Mouse (Mus musculus) embryonic stem cell, embryonic (primary cell): Measurements from ENCODE around the gene 6430571L13Rik.

Experiments used
- CTCF ChIA-PET, 4 experiments: fragments of 300-600 bp in 2 of 4; fragments of 350-600 bp in 2 of 4; sonication (Branson Sonifier 250); formaldehyde crosslinking; loops; one replicate each; lab custom pipeline; 2022; ENCODE audit warnings: inconsistent platforms in 2 of 4; lab: Charles Lee
- POLR2A ChIA-PET, 4 experiments: fragments of 300-600 bp in 2 of 4; fragments of 350-600 bp in 2 of 4; sonication (Branson Sonifier 250); formaldehyde crosslinking; loops; one replicate each; lab custom pipeline; 2022; ENCODE audit warnings: antibody characterized with exemption in 4 of 4, inconsistent platforms in 1 of 4; lab: Charles Lee

The 6430571L13Rik gene

GRCm38 (mm10) chr9:107340267-107340859 is at the start of gene 6430571L13Rik:
TSS of gene 6430571L13Rik (plus strand) at chr9:107340602.
- CTCF ChIA-PET: interaction anchor here (0.6 to 1.7 kb wide), 29 partner anchors 12 to 697 kb away, joined by 3 to 13 read pairs (median 3); partner anchors contain the start of genes Cish (in 1 of the 4), Cyb561d2 (in 1 of the 4), Mapkapk3 (in 1 of the 4) and Rbm15b (in 1 of the 4)
- POLR2A ChIA-PET: interaction anchor here (0.5 to 2.2 kb wide), 62 partner anchors 9 to 989 kb away, joined by 3 to 22 read pairs (median 3); partner anchors contain the start of genes Cyb561d2 (in 3 of the 4), Hyal1 (in 3 of the 4), Nprl2 (in 3 of the 4) and Cish (in 2 of the 4)

DNA sequence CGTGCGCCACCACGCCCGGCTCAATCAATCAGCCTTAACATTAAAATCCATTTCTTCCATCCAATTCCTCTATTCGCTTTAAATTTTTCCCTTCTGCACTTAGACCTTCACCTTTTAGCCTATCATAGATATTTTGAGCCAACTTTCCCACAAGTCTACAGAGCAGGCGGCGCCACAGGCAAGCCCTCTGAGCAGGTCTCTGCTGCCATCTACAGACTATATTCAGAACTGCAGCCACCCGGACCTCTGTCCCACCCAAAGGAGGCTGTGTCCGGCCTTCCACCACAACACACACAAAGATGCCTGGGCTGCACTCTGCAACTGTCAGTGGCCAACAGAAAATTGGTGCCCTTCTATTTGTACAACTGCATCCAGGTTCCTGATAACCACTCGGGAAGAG is 49.5 kb upstream of the 6430571L13Rik start:
- CTCF ChIA-PET: interaction anchor here in 2 of 4 experiments (0.6 to 3.8 kb wide), 6 partner anchors 11 to 400 kb away, joined by 3 to 28 read pairs (median 8); no protein-coding TSS in a partner anchor
- POLR2A ChIA-PET: interaction anchor here in 2 of 4 experiments (0.6 to 2.7 kb wide), 5 partner anchors 12 to 399 kb away, joined by 3 to 27 read pairs (median 4); partner anchors contain the start of gene Manf (in 1 of the 2)

GRCm38 (mm10) chr9:107294249-107294648 is 46.2 kb upstream of the 6430571L13Rik start:
- ChIA-PET POLR2A (interaction anchor here in 1 of 4 experiments (1.4 kb wide), 1 partner anchor 21 kb away, joined by 5 read pairs; no protein-coding TSS in a partner anchor), CTCF (interaction anchor here in 2 of 4 experiments (0.9 to 3.7 kb wide), 6 partner anchors 10 to 306 kb away, joined by 3 to 22 read pairs (median 6); partner anchors contain the start of gene 6430571L13Rik (in 1 of the 2))

DNA sequence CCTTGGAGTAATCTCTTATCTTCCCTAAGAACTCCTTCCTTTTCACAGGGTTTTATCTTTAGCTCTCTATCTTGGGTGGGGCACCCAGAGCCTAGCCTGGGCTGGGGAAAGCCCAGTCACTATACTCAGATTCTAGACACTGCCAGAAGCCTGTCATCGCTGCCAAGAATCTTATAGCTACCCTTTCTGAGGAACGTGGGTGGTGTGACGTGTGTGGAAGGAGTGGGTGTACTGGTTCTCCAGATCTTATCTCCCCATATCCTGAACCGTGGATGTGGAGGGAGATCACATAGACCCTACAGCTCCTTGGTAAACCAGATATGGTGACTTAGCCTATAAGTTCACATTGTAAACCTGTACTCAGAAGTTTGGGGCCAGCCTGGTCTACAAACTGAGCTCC is 44.8 kb upstream of the 6430571L13Rik start:
- ChIA-PET CTCF (interaction anchor here (0.5 to 4.6 kb wide), 12 partner anchors 33 to 937 kb away, joined by 3 to 22 read pairs (median 4); no protein-coding TSS in a partner anchor), POLR2A (interaction anchor here in 3 of 4 experiments (1.0 to 2.6 kb wide), 16 partner anchors 13 to 405 kb away, joined by 3 to 15 read pairs (median 6); partner anchors contain the start of genes 6430571L13Rik (in 2 of the 3) and Manf (in 2 of the 3))

- POLR2A ChIA-PET: interaction anchor here in 3 of 4 experiments (1.2 to 2.6 kb wide), 15 partner anchors 12 to 405 kb away, joined by 3 to 15 read pairs (median 6); partner anchors contain the start of genes 6430571L13Rik (in 2 of the 3) and Manf (in 2 of the 3)
- CTCF ChIA-PET: interaction anchor here in 3 of 4 experiments (1.1 to 4.6 kb wide), 10 partner anchors 31 to 652 kb away, joined by 3 to 22 read pairs (median 4); no protein-coding TSS in a partner anchor
Measured at GRCm38 (mm10) chr9:107296016-107296040, 44.6 kb upstream of the 6430571L13Rik start, which contains the start of gene Cish. TSS of gene Cish (plus strand) at chr9:107296026.

DNA sequence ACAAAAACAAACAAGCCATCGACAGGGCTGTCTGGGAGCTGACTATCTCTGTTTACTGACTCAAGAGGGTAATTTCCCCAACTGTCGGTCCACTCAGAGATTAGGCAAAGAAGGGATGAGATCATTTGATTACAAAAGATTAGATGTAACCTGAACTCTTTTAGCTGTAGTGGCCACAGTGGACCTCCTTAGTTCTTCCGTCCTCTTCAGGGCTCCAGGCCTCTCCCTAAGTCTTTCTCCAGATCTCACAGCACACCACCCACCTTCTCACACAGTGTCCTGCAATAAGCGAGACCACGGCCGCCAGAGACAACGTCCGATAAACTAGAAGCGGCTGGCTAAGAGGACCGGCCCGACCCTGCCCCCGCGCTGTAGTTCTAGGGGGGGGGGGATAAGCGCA is 44.4 kb upstream of the 6430571L13Rik start:
- CTCF ChIA-PET: interaction anchor here in 3 of 4 experiments (0.5 to 4.6 kb wide), 23 partner anchors 31 to 820 kb away, joined by 3 to 22 read pairs (median 4); partner anchors contain the start of genes 6430571L13Rik (in 2 of the 3) and Parp3 (in 1 of the 3)
- POLR2A ChIA-PET: interaction anchor here in 3 of 4 experiments (0.6 to 2.6 kb wide), 46 partner anchors 9 to 538 kb away, joined by 3 to 21 read pairs (median 5); partner anchors contain the start of genes Manf (in 3 of the 3), 6430571L13Rik (in 2 of the 3), Hyal1 (in 2 of the 3) and Hemk1 (in 1 of the 3)

GRCm38 (mm10) chr9:107296501-107296965 is 43.9 kb upstream of the 6430571L13Rik start:
- ChIA-PET CTCF (interaction anchor here in 3 of 4 experiments (0.5 to 4.6 kb wide), 27 partner anchors 28 to 820 kb away, joined by 3 to 22 read pairs (median 4); partner anchors contain the start of genes 6430571L13Rik (in 2 of the 3) and Parp3 (in 1 of the 3)), POLR2A (interaction anchor here in 3 of 4 experiments (0.5 to 2.6 kb wide), 56 partner anchors 9 to 814 kb away, joined by 3 to 21 read pairs (median 4); partner anchors contain the start of genes Manf (in 3 of the 3), 6430571L13Rik (in 2 of the 3), Hyal1 (in 2 of the 3) and Hemk1 (in 1 of the 3))

GRCm38 (mm10) chr9:107297059-107297458 is 43.3 kb upstream of the 6430571L13Rik start:
- POLR2A ChIA-PET: interaction anchor here in 3 of 4 experiments (0.5 to 2.6 kb wide), 49 partner anchors 9 to 814 kb away, joined by 3 to 21 read pairs (median 5); partner anchors contain the start of genes Manf (in 3 of the 3), 6430571L13Rik (in 2 of the 3), Hyal1 (in 2 of the 3) and Hemk1 (in 1 of the 3)
- CTCF ChIA-PET: interaction anchor here in 3 of 4 experiments (0.5 to 4.6 kb wide), 26 partner anchors 27 to 946 kb away, joined by 3 to 22 read pairs (median 4); partner anchors contain the start of genes 6430571L13Rik (in 2 of the 3) and Parp3 (in 1 of the 3)

- POLR2A ChIA-PET: interaction anchor here in 3 of 4 experiments (0.7 to 2.6 kb wide), 12 partner anchors 8 to 407 kb away, joined by 3 to 21 read pairs (median 7); partner anchors contain the start of genes Manf (in 3 of the 3) and 6430571L13Rik (in 1 of the 3)
- CTCF ChIA-PET: interaction anchor here in 3 of 4 experiments (0.6 to 4.6 kb wide), 6 partner anchors 38 to 947 kb away, joined by 3 to 19 read pairs (median 4); no protein-coding TSS in a partner anchor
Measured at GRCm38 (mm10) chr9:107297658-107298057, 42.7 kb upstream of the 6430571L13Rik start.

DNA sequence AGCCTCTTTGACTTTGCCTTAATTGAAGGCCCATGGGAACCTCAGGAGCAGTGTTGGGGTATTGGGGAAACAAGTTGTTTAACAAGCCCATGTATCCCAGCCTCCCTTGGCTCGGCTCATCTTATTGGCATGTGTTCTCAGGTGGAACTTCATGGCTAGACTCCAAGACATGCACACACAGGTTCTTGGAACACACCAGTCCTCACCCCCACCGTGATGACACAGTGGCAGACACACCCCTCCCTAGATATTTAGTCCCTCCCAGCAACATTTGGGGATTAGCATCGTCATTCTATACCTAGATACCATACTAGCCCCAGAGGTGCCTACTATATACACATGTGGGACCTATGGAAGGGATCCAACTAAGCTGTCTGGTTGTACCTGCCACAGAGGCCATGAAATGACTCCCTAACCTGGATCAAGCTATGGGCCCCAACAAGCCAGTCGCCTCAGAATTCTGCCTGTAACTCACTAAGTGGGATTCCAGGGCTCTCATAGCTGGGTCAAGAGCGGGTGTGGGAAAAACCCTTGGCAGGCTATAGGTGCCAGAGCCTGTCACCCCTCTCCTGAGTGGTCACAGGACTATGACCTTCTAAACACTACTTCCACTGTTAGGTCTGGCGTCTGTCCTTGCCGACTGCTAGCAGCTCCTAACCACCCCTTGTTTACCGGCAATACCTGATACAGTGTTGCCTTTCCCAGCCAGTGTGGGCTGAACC is 42.2 kb upstream of the 6430571L13Rik start:
- CTCF ChIA-PET: interaction anchor here in 2 of 4 experiments (0.6 to 4.6 kb wide), 4 partner anchors 9 to 59 kb away, joined by 4 to 19 read pairs (median 5); partner anchors contain the start of gene Mapkapk3 (in 1 of the 2)
- POLR2A ChIA-PET: interaction anchor here in 3 of 4 experiments (0.6 to 1.0 kb wide), 5 partner anchors 8 to 62 kb away, joined by 3 to 4 read pairs (median 4); no protein-coding TSS in a partner anchor

- CTCF ChIA-PET: interaction anchor here in 2 of 4 experiments (0.6 to 4.6 kb wide), 3 partner anchors 9 to 146 kb away, joined by 4 to 19 read pairs (median 6); partner anchors contain the start of gene Mapkapk3 (in 1 of the 2)
- POLR2A ChIA-PET: interaction anchor here in 3 of 4 experiments (0.6 to 1.3 kb wide), 7 partner anchors 14 to 243 kb away, joined by 3 to 4 read pairs (median 3); partner anchors contain the start of genes Cyb561d2 (in 1 of the 3) and Nprl2 (in 1 of the 3)
Measured at GRCm38 (mm10) chr9:107298876-107299275, 41.5 kb upstream of the 6430571L13Rik start.

DNA sequence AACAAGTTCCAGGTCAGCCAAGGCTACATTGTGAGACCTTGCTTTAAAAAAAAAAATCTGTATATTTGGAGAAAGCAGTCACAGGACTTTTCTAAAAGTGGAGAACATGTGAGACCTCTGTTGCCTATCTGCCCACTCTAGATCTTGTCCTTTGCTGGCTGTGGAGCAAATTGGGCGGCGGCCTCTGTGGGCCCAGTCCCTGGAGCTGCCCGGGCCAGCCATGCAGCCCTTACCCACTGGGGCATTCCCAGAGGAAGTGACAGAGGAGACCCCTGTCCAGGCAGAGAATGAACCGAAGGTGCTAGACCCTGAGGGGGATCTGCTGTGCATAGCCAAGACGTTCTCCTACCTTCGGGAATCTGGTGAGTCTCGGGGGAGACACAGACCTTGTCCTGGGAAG is 40.6 kb upstream of the 6430571L13Rik start:
- POLR2A ChIA-PET: interaction anchor here in 2 of 4 experiments (0.6 to 1.3 kb wide), 3 partner anchors 41 to 242 kb away, joined by 3 to 4 read pairs (median 3); partner anchors contain the start of genes Cyb561d2 (in 1 of the 2) and Nprl2 (in 1 of the 2)
- CTCF ChIA-PET: interaction anchor here in 2 of 4 experiments (1.4 to 4.6 kb wide), 3 partner anchors 10 to 57 kb away, joined by 4 to 19 read pairs (median 6); partner anchors contain the start of gene Mapkapk3 (in 1 of the 2)

- POLR2A ChIA-PET: no interaction called here
Measured at GRCm38 (mm10) chr9:107300224-107300973, 40.0 kb upstream of the 6430571L13Rik start.

DNA sequence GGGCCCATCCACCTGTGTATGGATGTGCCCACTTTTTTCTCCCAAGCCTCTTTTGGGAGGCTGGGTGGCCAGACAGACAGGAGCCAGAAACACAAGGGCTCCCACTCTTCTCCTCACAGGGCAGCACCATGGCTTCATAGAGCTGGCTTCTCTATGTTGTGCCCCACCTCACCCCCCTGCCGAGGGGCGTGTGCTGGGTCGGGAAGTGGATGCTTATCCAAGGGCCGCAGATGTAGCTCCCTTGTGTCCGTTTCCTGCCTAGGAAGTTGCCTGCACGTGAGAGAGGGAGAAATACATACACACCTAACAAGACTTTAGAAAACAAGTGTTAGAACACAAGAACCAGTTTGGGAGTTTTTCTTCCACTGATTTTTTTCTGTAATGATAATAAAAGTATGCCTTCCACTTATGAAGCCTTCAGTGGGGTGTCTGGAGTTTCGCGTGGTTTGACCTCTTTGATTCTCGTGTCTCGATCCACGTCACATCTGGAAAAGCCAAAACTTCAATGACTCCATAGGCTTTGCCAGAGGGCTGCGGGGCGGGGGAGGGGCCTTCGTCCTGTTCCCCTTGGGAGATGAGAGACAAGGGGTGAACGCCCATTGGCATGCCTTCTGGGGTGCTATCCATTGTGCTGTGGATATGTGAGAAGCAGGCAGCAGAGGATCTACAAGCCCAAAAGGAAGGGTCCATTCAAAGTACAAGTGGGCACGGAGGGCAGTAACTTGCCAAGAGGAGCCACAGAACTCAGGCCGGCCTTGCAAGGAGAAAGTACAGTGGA is 38.7 kb upstream of the 6430571L13Rik start:
- ChIA-PET POLR2A (interaction anchor here in 3 of 4 experiments (0.6 to 1.0 kb wide), 3 partner anchors 12 to 56 kb away, joined by 3 to 4 read pairs (median 3); partner anchors contain the start of gene Mapkapk3 (in 1 of the 3)), CTCF (interaction anchor here in 2 of 4 experiments (0.6 to 1.1 kb wide), 2 partner anchors 17 to 72 kb away, joined by 3 to 4 read pairs; no protein-coding TSS in a partner anchor)

More at GRCm38 (mm10) chr9:107300224-107300973, 40.0 kb upstream of the 6430571L13Rik start:
- CTCF ChIA-PET: interaction anchor here in 2 of 4 experiments (1.4 to 1.6 kb wide), 2 partner anchors 11 to 36 kb away, joined by 4 to 6 read pairs; partner anchors contain the start of gene Mapkapk3 (in 1 of the 2)

DNA sequence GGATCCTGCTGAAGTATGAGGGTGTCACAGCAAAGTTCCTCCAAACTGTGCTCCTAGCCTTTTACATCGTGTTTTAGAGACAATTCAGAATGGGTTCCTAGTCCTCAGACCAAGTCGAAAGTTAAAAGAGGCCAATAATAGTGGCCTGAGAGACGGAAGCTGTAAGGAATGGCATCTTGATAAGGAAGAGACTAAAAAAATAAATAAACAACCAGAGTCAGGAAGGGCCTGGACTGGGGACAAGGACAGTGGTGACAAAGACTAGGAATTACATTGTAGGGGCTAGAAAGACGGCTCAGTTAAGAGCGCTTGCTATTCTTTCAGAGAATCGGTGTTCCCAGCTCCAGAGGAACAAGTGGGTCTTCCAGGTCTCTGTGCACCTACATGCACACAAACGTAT is 37.8 kb upstream of the 6430571L13Rik start:
- POLR2A ChIA-PET: interaction anchor here in 1 of 4 experiments (0.7 to 1.0 kb wide), 3 partner anchors 27 to 38 kb away, joined by 3 read pairs; partner anchors contain the start of gene 6430571L13Rik
- CTCF ChIA-PET: interaction anchor here in 1 of 4 experiments (1.1 kb wide), 1 partner anchor 71 kb away, joined by 3 read pairs; no protein-coding TSS in a partner anchor
